Mouse (Mus musculus): ENCODE data around the gene Cdk6. TPM values are rescaled to one million over a fixed set of nuclear protein-coding genes. Genes with fewer than 3 reads are reported as not detected.

The Cdk6 gene
- polyA plus RNA-seq, 1 experiment from 2014 or later, result 15.3 TPM

- Histone ChIP-seq H3K9ac (ENCODE audit: low read length) (no peak overlapping the region), H3K4me3 (ENCODE audit: low read depth, low read length) (no peak overlapping the region), H3K36me3 (ENCODE audit: control insufficient read depth, insufficient read depth, low read length) (no peaks in the 10 kb centered on the region), H3K27me3 (ENCODE audit: control insufficient read depth, insufficient read depth, low read length) (no peaks in the 10 kb centered on the region), H3K27ac (ENCODE audit: low read depth, low read length) (no peak overlapping the region), H3K9me3 (ENCODE audit: control insufficient read depth, low read length) (no peaks in the 10 kb centered on the region), H3K4me1 (ENCODE audit: control insufficient read depth, insufficient read depth, low read length) (no peaks in the 10 kb centered on the region), H3K4me2 (no peak overlapping the region)
- WGBS, result 90% methylated on average over 7 of the region's 7 CpGs
- DNase-seq (ENCODE audit: low spot score, missing footprints), result no peak
- no peak for ATAC-seq (ENCODE audit: low FRiP score)
These were observed 120.1 kb downstream of the Cdk6 start for GRCm38 (mm10) chr5:3461401-3461800.

- Histone ChIP-seq H3K9ac (ENCODE audit: low read length) (no peak overlapping the region), H3K4me3 (ENCODE audit: low read depth, low read length) (no peak overlapping the region), H3K4me2 (no peak overlapping the region), H3K4me1 (ENCODE audit: control insufficient read depth, insufficient read depth, low read length) (no peaks in the 10 kb centered on the region), H3K27me3 (ENCODE audit: control insufficient read depth, insufficient read depth, low read length) (no peaks in the 10 kb centered on the region), H3K27ac (ENCODE audit: low read depth, low read length) (no peak overlapping the region), H3K9me3 (ENCODE audit: control insufficient read depth, low read length) (no peaks in the 10 kb centered on the region), H3K36me3 (ENCODE audit: control insufficient read depth, insufficient read depth, low read length) (no peaks in the 10 kb centered on the region)
- DNase-seq (ENCODE audit: low spot score, missing footprints) (no peak), ATAC-seq (ENCODE audit: low FRiP score) (no peak)
- 81% methylated on average over 11 of the region's 11 CpGs for WGBS
These were observed 121.8 kb downstream of the Cdk6 start for GRCm38 (mm10) chr5:3462897-3463757.

GRCm38 (mm10) chr5:3463758-3464157, 122.5 kb downstream of the Cdk6 start:
- no peak overlapping the region for H3K27ac ChIP-seq (ENCODE audit: low read depth, low read length)
- 79% methylated on average over 3 of the region's 3 CpGs for WGBS

DNA sequence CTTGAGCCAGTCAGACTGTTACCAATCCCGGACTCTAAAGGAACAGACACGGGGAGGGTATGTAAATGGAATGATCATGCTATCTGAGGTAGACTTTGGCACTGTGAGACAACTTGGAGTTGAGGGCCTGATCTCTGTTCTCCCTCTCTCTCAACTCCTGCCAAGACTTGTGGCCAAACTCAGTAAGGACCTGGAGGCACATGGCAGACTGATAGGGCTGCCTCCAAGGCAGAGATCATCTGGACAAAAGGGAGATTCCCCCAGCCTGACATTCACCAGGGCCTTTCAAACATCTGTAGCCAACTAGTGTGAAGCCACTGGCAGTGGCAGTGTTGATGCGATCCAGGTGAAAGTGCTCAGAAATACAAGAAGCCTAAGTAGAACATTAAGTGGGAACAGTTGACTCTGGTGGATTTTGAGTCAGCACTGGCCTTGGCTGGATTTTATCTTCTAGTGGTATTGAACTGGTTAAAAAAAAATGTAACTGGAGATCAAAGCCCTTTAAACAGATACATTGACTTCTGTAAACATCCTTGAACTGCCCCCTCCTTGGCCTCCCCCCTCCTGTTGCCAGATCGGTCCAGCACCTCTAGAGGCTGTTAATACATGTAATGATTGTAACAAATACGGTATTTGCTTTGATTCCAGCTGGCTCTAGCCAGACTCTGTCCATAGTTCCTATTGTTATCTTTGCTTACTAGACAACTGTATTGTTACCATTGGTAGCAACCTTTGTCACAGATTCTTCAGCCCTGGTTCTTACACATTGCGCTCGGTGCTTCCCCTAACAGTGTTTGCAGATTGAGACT, 125.0 kb downstream of the Cdk6 start:
- H3K27ac ChIP-seq (ENCODE audit: low read depth, low read length), result no peak overlapping the region
- no peaks in the 10 kb centered on the region for H3K36me3 ChIP-seq (ENCODE audit: control insufficient read depth, insufficient read depth, low read length)
- 76% methylated on average over 7 of the region's 7 CpGs for WGBS
- no peak overlapping the region for H3K4me2 ChIP-seq
- no peaks in the 10 kb centered on the region for H3K27me3 ChIP-seq (ENCODE audit: control insufficient read depth, insufficient read depth, low read length)
- DNase-seq (ENCODE audit: low spot score, missing footprints) (no peak), ATAC-seq (ENCODE audit: low FRiP score) (no peak)
- H3K4me3 ChIP-seq (ENCODE audit: low read depth, low read length), result no peak overlapping the region
- no peaks in the 10 kb centered on the region for H3K4me1 ChIP-seq (ENCODE audit: control insufficient read depth, insufficient read depth, low read length)
- H3K9ac ChIP-seq (ENCODE audit: low read length), result no peak overlapping the region
- no peaks in the 10 kb centered on the region for H3K9me3 ChIP-seq (ENCODE audit: control insufficient read depth, low read length)

More at GRCm38 (mm10) chr5:3463758-3464157, 122.5 kb downstream of the Cdk6 start:
- no peaks in the 10 kb centered on the region for H3K27me3 ChIP-seq (ENCODE audit: control insufficient read depth, insufficient read depth, low read length)
- no peaks in the 10 kb centered on the region for H3K4me1 ChIP-seq (ENCODE audit: control insufficient read depth, insufficient read depth, low read length)
- H3K36me3 ChIP-seq (ENCODE audit: control insufficient read depth, insufficient read depth, low read length), result no peaks in the 10 kb centered on the region
- no peak overlapping the region for H3K9ac ChIP-seq (ENCODE audit: low read length)
- DNase-seq (ENCODE audit: low spot score, missing footprints) (no peak), ATAC-seq (ENCODE audit: low FRiP score) (no peak)
- H3K4me2 ChIP-seq, result no peak overlapping the region
- H3K9me3 ChIP-seq (ENCODE audit: control insufficient read depth, low read length), result no peaks in the 10 kb centered on the region
- H3K4me3 ChIP-seq (ENCODE audit: low read depth, low read length), result no peak overlapping the region

DNA sequence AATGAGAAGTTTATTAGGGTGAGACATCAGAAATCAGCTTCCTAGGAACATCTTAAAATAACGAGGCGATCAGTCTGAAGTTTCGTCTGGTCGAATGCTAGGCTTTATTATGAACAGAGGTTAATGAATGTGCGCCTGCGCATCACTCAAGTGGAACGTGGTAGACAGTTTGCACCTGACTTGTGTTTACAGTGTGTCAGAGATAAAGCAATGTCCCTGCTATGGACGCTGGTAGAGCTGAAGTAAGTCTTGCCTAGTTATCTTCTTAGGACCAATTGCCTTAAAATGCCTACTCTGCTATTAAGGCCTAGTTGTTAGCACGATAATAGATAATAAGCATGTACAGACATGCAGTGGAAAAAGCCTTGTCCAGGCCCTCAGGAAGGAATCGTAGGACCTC, 129.6 kb downstream of the Cdk6 start:
- Histone ChIP-seq H3K9ac (ENCODE audit: low read length) (no peak overlapping the region), H3K9me3 (ENCODE audit: control insufficient read depth, low read length) (no peaks in the 10 kb centered on the region), H3K4me1 (ENCODE audit: control insufficient read depth, insufficient read depth, low read length) (no peaks in the 10 kb centered on the region), H3K36me3 (ENCODE audit: control insufficient read depth, insufficient read depth, low read length) (no peaks in the 10 kb centered on the region), H3K4me3 (ENCODE audit: low read depth, low read length) (no peak overlapping the region), H3K27me3 (ENCODE audit: control insufficient read depth, insufficient read depth, low read length) (no peaks in the 10 kb centered on the region), H3K4me2 (no peak overlapping the region), H3K27ac (ENCODE audit: low read depth, low read length) (no peak overlapping the region)
- no peak for DNase-seq (ENCODE audit: low spot score, missing footprints)
- 92% methylated on average over 10 of the region's 10 CpGs for WGBS
- no peak for ATAC-seq (ENCODE audit: low FRiP score)

- no peaks in the 10 kb centered on the region for H3K9me3 ChIP-seq (ENCODE audit: control insufficient read depth, low read length)
- H3K4me3 ChIP-seq (ENCODE audit: low read depth, low read length), result no peak overlapping the region
- no peak overlapping the region for H3K27ac ChIP-seq (ENCODE audit: low read depth, low read length)
- no peaks in the 10 kb centered on the region for H3K4me1 ChIP-seq (ENCODE audit: control insufficient read depth, insufficient read depth, low read length)
- H3K9ac ChIP-seq (ENCODE audit: low read length), result no peak overlapping the region
- no peak overlapping the region for H3K4me2 ChIP-seq
- no peak for ATAC-seq (ENCODE audit: low FRiP score)
- H3K36me3 ChIP-seq (ENCODE audit: control insufficient read depth, insufficient read depth, low read length), result no peaks in the 10 kb centered on the region
- H3K27me3 ChIP-seq (ENCODE audit: control insufficient read depth, insufficient read depth, low read length), result no peaks in the 10 kb centered on the region
- no peak for DNase-seq (ENCODE audit: low spot score, missing footprints)
- WGBS, result 87% methylated on average over 22 of the region's 22 CpGs
These were observed 131.2 kb downstream of the Cdk6 start for GRCm38 (mm10) chr5:3472311-3473156.

DNA sequence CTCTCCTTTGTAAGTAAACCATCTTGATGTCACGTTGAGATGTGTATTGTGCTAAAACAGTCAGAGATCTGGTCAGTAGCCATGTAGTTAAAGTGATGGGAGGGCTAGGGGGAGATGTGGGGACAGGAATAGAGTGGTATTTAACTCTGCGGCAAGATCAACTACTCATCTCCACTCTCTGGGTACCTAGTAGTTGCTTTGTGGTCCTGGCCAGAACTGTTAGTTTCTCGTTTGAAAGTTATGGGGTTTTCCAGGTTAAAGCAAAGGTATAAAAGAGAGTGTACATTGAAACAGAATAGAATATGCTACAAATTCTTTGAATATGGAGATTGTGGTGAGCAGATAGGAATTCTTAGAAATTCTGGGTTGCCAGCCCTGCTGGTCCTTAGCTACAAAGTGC, 136.4 kb downstream of the Cdk6 start:
- H3K36me3 ChIP-seq (ENCODE audit: control insufficient read depth, insufficient read depth, low read length), result no peaks in the 10 kb centered on the region
- H3K4me2 ChIP-seq, result no peak overlapping the region
- ATAC-seq (ENCODE audit: low FRiP score), result no peak
- 69% methylated on average over 3 of the region's 3 CpGs for WGBS
- H3K4me1 ChIP-seq (ENCODE audit: control insufficient read depth, insufficient read depth, low read length), result no peaks in the 10 kb centered on the region
- H3K27ac ChIP-seq (ENCODE audit: low read depth, low read length), result no peak overlapping the region
- H3K4me3 ChIP-seq (ENCODE audit: low read depth, low read length), result no peak overlapping the region
- no peaks in the 10 kb centered on the region for H3K9me3 ChIP-seq (ENCODE audit: control insufficient read depth, low read length)
- H3K9ac ChIP-seq (ENCODE audit: low read length), result no peak overlapping the region
- H3K27me3 ChIP-seq (ENCODE audit: control insufficient read depth, insufficient read depth, low read length), result no peaks in the 10 kb centered on the region
- no peak for DNase-seq (ENCODE audit: low spot score, missing footprints)

DNA sequence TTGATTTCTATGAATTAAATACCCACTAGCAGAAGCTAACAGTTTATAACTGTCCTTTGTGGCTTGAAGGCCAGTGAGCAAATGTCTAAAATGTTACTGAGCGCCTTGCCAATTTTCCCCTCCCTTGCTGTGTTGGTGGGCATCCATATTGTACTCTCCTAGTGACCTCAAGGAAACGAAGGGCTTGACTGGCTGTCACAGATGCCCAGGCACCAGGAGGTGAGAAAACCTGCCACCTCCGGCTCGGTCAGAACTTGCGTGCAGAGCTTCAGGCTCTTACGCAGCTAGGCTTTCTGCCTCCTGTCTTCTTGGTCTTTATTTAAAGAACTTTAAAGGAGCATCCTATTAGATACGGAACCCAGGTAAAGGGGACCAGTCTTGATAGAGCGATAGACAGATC, 136.9 kb downstream of the Cdk6 start:
- Histone ChIP-seq H3K9me3 (ENCODE audit: control insufficient read depth, low read length) (no peaks in the 10 kb centered on the region), H3K4me2 (no peak overlapping the region), H3K4me1 (ENCODE audit: control insufficient read depth, insufficient read depth, low read length) (no peaks in the 10 kb centered on the region), H3K36me3 (ENCODE audit: control insufficient read depth, insufficient read depth, low read length) (no peaks in the 10 kb centered on the region), H3K9ac (ENCODE audit: low read length) (no peak overlapping the region), H3K27me3 (ENCODE audit: control insufficient read depth, insufficient read depth, low read length) (no peaks in the 10 kb centered on the region), H3K4me3 (ENCODE audit: low read depth, low read length) (no peak overlapping the region), H3K27ac (ENCODE audit: low read depth, low read length) (no peak overlapping the region)
- 94% methylated on average over 8 of the region's 8 CpGs for WGBS
- ATAC-seq (ENCODE audit: low FRiP score), result no peak
- no peak for DNase-seq (ENCODE audit: low spot score, missing footprints)
